Comparison of ENCODE assay signal across 8 mouse cellular contexts in genomic region chr8:120078080-120078479, GRCm38 (mm10). TPM values are rescaled to one million over a fixed set of nuclear protein-coding genes. Genes with fewer than 3 reads are reported as not detected.
DNase-seq lines count a peak whose midpoint lies in the region; ATAC-seq and TF ChIP-seq lines count a peak whose summit lies in the region.

No protein-coding gene starts in this region.

- peak; percentile 56 for TF ChIP-seq CTCF in E14TG2a.4 (conservative IDR thresholded peaks at IDR 0.05; ENCODE audit: low read length)

- no peak; the same call in 1 of the 2 replicates for ATAC-seq in embryonic facial prominence, embryonic 14.5 days (ENCODE audit: low read depth)

- no peak overlapping the region for H3K9ac ChIP-seq in embryonic facial prominence, embryonic 14.5 days (ENCODE audit: low read depth, low read length)

- no peak overlapping the region for H3K27ac ChIP-seq in embryonic facial prominence, embryonic 14.5 days (replicated peaks; ENCODE audit: low read depth, low read length)

- peaks cover 21% of the 10 kb centered on the region for H3K27me3 ChIP-seq in E14TG2a.4 (ENCODE audit: insufficient read depth, low read length)
- no peaks in the 10 kb centered on the region for H3K27me3 ChIP-seq in embryonic facial prominence, embryonic 14.5 days (replicated peaks; ENCODE audit: control insufficient read depth, insufficient read depth, low read length)

- 0 out of 2 replicates have a peak overlapping the region, but pooled peaks have one; percentile 17 for H3K4me3 ChIP-seq in E14TG2a.4 (replicated peaks; ENCODE audit: low read length)
- no peak overlapping the region for H3K4me3 ChIP-seq in embryonic facial prominence, embryonic 14.5 days (ENCODE audit: low read depth, low read length)

- H3K9me3 ChIP-seq in E14TG2a.4 (ENCODE audit: low read length), result no peaks in the 10 kb centered on the region
- no peaks in the 10 kb centered on the region for H3K9me3 ChIP-seq in embryonic facial prominence, embryonic 14.5 days (ENCODE audit: control insufficient read depth, low read length)

- WGBS in embryonic facial prominence, embryonic 14.5 days, result 14% methylated on average over 10 of the region's 10 CpGs

- peaks cover 19% of the 10 kb centered on the region for H3K36me3 ChIP-seq in E14TG2a.4 (ENCODE audit: insufficient read depth, low read length)
- peaks cover 25% of the 10 kb centered on the region; the same call in 1 of the 2 replicates for H3K36me3 ChIP-seq in embryonic facial prominence, embryonic 14.5 days (ENCODE audit: control insufficient read depth, insufficient read depth, low read length)

- peak; percentile 83 to 92 for DNase-seq in adrenal gland, postnatal 36 days
- peak; percentile 87 for DNase-seq in embryonic facial prominence, embryonic 14.5 days (ENCODE audit: low spot score)
- peak; percentile 77 to 87 for DNase-seq in heart, postnatal 10 days
- peak; percentile 48 to 75 for DNase-seq in layer of hippocampus, adult 8-10 months (ENCODE audit: low spot score in 2 of 2)
- peak; percentile 80 to 82 for DNase-seq in lung, postnatal 4 days
- DNase-seq in right cerebral cortex, adult 2 months (ENCODE audit: low spot score in 2 of 2), result peak; percentile 75 to 81
- peak; percentile 96 for DNase-seq in thymus, postnatal 4 days

- intact Hi-C loops in heart, postnatal 10 days (cut with DNase I), result loop anchor here (1.0 kb wide), 1 partner anchor 134 kb away; no protein-coding TSS in a partner anchor

- peaks cover 59% of the 10 kb centered on the region for H3K4me1 ChIP-seq in E14TG2a.4 (replicated peaks; ENCODE audit: low read depth, low read length)
- no peaks in the 10 kb centered on the region for H3K4me1 ChIP-seq in embryonic facial prominence, embryonic 14.5 days (ENCODE audit: control insufficient read depth, insufficient read depth, low read length)

- no peak overlapping the region for H3K4me2 ChIP-seq in embryonic facial prominence, embryonic 14.5 days (ENCODE audit: low read depth, low read length)

RNA-seq across cellular contexts. Expression of gene Zdhhc7, which starts 23.2 kb away (rescaled TPM):
- 10 to 100 TPM; 40.3 to 55.6 TPM for total RNA-seq in adrenal gland, postnatal 36 days (2021)
- 29.9 and 32.6 TPM in 2 replicates for polyA plus RNA-seq in embryonic facial prominence, embryonic 14.5 days (2014; fragmentation: Nextera tagmentation; extraction: Ambion mirVana)
- 10 to 100 TPM; 38.0 to 43.6 TPM for total RNA-seq in heart, postnatal 10 days (2021)
- 10 to 100 TPM; 28.4 to 37.8 (median 32.3) TPM for total RNA-seq in layer of hippocampus, adult 8-10 months (2022)

RNA-seq across cellular contexts. Expression of gene 6430548M08Rik, which starts 35.9 kb away (rescaled TPM):
- 100 to 1,000 TPM in 1 of 2 experiments, 10 to 100 TPM in 1; 77.7 to 152 TPM for total RNA-seq in adrenal gland, postnatal 36 days (2021)
- 8.5 and 9.6 TPM in 2 replicates for polyA plus RNA-seq in embryonic facial prominence, embryonic 14.5 days (2014; fragmentation: Nextera tagmentation; extraction: Ambion mirVana)
- total RNA-seq in heart, postnatal 10 days (2021), result 10 to 100 TPM; 18.7 to 20.1 TPM
- total RNA-seq in layer of hippocampus, adult 8-10 months (2022), result 100 to 1,000 TPM; 152 to 193 (median 182) TPM
